Mouse (Mus musculus): ENCODE measurements at regions not wholly inside any gene's neighbourhood (a gene's known extent, or its start where the extent isn't known, plus 50 kb on each side); places are given as distances from the start of the nearest gene placed in this dataset.

DNA sequence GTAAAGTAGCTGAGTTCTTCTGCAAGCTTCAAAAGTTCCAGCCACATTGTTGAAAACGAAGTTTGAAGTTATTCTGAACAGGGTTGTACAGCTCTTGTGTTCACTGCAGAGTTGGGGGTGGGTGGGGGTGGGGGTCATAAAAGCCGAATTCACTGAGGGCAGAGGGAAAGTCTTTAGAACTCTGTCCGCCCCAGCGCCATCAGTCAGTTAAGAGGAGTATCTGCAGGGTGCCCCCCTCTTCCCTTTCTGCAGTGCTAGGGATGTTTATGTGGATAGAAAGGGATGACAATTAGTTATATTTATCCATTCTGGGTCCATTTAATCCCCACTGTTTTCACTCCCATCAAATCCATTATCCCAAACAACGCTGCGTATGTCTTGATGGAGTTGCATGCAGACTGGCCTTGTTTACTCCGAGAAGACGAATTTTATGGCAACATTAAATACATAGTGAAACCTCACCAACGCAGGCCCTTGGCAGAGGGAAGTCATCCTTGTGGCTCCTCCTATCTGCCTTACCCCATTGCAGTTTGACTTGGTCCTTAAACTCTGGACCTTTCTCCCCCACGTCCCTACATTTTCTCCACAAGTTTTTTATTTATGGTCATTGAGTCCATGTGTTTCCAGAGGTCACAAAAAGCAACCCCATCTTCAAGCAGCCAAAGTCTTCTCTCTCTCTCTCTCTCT is 526.8 kb upstream of the Sall1 start:
- TF ChIP-seq POLR2A (IDR thresholded peaks at IDR 0.05; ENCODE audit: low read depth, low read length) (no peak), CTCF (IDR thresholded peaks at IDR 0.05; ENCODE audit: extremely low read depth, insufficient read depth, insufficient read length, insufficient replicate concordance) (no peak)
